Comparison of ENCODE assay signal across 8 mouse cellular contexts in genomic region chr16:32176896-32177686, GRCm38 (mm10). TPM values are rescaled to one million over a fixed set of nuclear protein-coding genes. Genes with fewer than 3 reads are reported as not detected.
DNase-seq lines count a peak whose midpoint lies in the region; ATAC-seq and TF ChIP-seq lines count a peak whose summit lies in the region.

No protein-coding gene starts in this region.

- H3K4me3 ChIP-seq in forebrain, embryonic 11.5 days (ENCODE audit: low read depth, low read length): no peak overlapping the region
- H3K4me3 ChIP-seq in forebrain, postnatal 0 days (ENCODE audit: low read depth, low read length): no peak overlapping the region
- peak overlapping the region; percentile 13 to 62; a peak in 3 of 4 replicates for H3K4me3 ChIP-seq in ES-E14 (ENCODE audit: insufficient read depth in 1 of 2, low read depth in 1 of 2, low read length in 2 of 2, poor library complexity in 1 of 2, severe bottlenecking in 1 of 2)
- no peak overlapping the region for H3K4me3 ChIP-seq in heart, embryonic 13.5 days
- H3K4me3 ChIP-seq in liver, embryonic 14.5 days (ENCODE audit: insufficient read depth in 1 of 2, low read depth in 2 of 2, low read length in 2 of 2): peak overlapping the region; percentile 29 to 45

- H3K4me2 ChIP-seq in forebrain, embryonic 11.5 days (ENCODE audit: low read depth, low read length, severe bottlenecking): no peak overlapping the region
- H3K4me2 ChIP-seq in forebrain, postnatal 0 days (ENCODE audit: low read depth): no peak overlapping the region
- H3K4me2 ChIP-seq in heart, embryonic 13.5 days: peak overlapping the region; percentile 41
- H3K4me2 ChIP-seq in liver, embryonic 14.5 days (ENCODE audit: low read depth): peak overlapping the region; percentile 64

- no peak overlapping the region; the same call in 1 of the 2 replicates for H3K27ac ChIP-seq in forebrain, embryonic 11.5 days (ENCODE audit: low read depth, low read length)
- no peak overlapping the region for H3K27ac ChIP-seq in forebrain, postnatal 0 days (ENCODE audit: low read depth, low read length)
- H3K27ac ChIP-seq in ES-E14 (ENCODE audit: insufficient read depth, low read depth, low read length, poor library complexity, severe bottlenecking): peak overlapping the region; percentile 29; the same call in 1 of the 2 replicates
- peak overlapping the region; percentile 44 for H3K27ac ChIP-seq in heart, embryonic 13.5 days (replicated peaks)
- H3K27ac ChIP-seq in liver, embryonic 14.5 days: peak overlapping the region; percentile 56

- TF ChIP-seq EP300 in liver, embryonic 14.5 days (IDR thresholded peaks at IDR 0.05; ENCODE audit: low read depth): peak; percentile 56

- peak overlapping the region; percentile 32; the same call in 1 of the 2 replicates for H3K9ac ChIP-seq in forebrain, embryonic 11.5 days (ENCODE audit: low read length)
- no peak overlapping the region for H3K9ac ChIP-seq in forebrain, postnatal 0 days
- H3K9ac ChIP-seq in ES-E14 (ENCODE audit: insufficient read depth, low read depth, low read length, poor library complexity, severe bottlenecking): peak overlapping the region; percentile 67
- H3K9ac ChIP-seq in heart, embryonic 13.5 days: peak overlapping the region; percentile 61; the same call in 1 of the 2 replicates
- peak overlapping the region; percentile 38 for H3K9ac ChIP-seq in liver, embryonic 14.5 days (replicated peaks)

- TF ChIP-seq CTCF in forebrain, postnatal 0 days (IDR thresholded peaks at IDR 0.05; ENCODE audit: low read depth): no peak
- no peak for TF ChIP-seq CTCF in liver, embryonic 14.5 days (IDR thresholded peaks at IDR 0.05; ENCODE audit: low read depth)

- no peaks in the 10 kb centered on the region for H3K9me3 ChIP-seq in forebrain, embryonic 11.5 days (ENCODE audit: control insufficient read depth, low read length)
- no peaks in the 10 kb centered on the region for H3K9me3 ChIP-seq in forebrain, postnatal 0 days (ENCODE audit: low read length)
- no peaks in the 10 kb centered on the region for H3K9me3 ChIP-seq in ES-E14 (ENCODE audit: control insufficient read depth, insufficient read depth, low read depth, low read length)
- H3K9me3 ChIP-seq in heart, embryonic 13.5 days: no peaks in the 10 kb centered on the region
- no peaks in the 10 kb centered on the region for H3K9me3 ChIP-seq in liver, embryonic 14.5 days (ENCODE audit: control insufficient read depth, low read length)

- peaks cover 4% of the 10 kb centered on the region; the same call in 1 of the 2 replicates for H3K4me1 ChIP-seq in forebrain, embryonic 11.5 days (replicated peaks; ENCODE audit: control insufficient read depth, insufficient read depth, low read length)
- no peaks in the 10 kb centered on the region for H3K4me1 ChIP-seq in forebrain, postnatal 0 days (ENCODE audit: insufficient read depth)
- peaks cover 2 to 11% of the 10 kb centered on the region in 2 experiments; a peak in 1 of 4 replicates for H3K4me1 ChIP-seq in ES-E14 (ENCODE audit: control insufficient read depth in 2 of 2, insufficient read depth in 2 of 2, low read length in 2 of 2, poor library complexity in 1 of 2)
- peaks cover 9% of the 10 kb centered on the region; the same call in 1 of the 2 replicates for H3K4me1 ChIP-seq in heart, embryonic 13.5 days
- H3K4me1 ChIP-seq in liver, embryonic 14.5 days (replicated peaks; ENCODE audit: control insufficient read depth in 2 of 2, insufficient read depth in 2 of 2, low read length in 1 of 2): peaks cover 0 to 15% of the 10 kb centered on the region in 2 experiments; a peak in 3 of 4 replicates

- in situ Hi-C loops in ES-E14 (cut with MboI; ENCODE audit: low sequenced_read_pairs in 2 of 2, unreplicated experiment in 2 of 2): no loop called here

- no peaks in the 10 kb centered on the region for H3K27me3 ChIP-seq in forebrain, embryonic 11.5 days (ENCODE audit: control insufficient read depth, insufficient read depth, low read length)
- H3K27me3 ChIP-seq in forebrain, postnatal 0 days (ENCODE audit: insufficient read depth, low read length): no peaks in the 10 kb centered on the region
- H3K27me3 ChIP-seq in heart, embryonic 13.5 days (replicated peaks): no peaks in the 10 kb centered on the region
- no peaks in the 10 kb centered on the region for H3K27me3 ChIP-seq in liver, embryonic 14.5 days (ENCODE audit: control insufficient read depth, insufficient read depth, low read length)

- no peak for ATAC-seq in forebrain, embryonic 11.5 days (replicated peaks; ENCODE audit: low FRiP score)
- ATAC-seq in forebrain, postnatal 0 days: no peak
- ATAC-seq in heart, embryonic 13.5 days (ENCODE audit: extremely low read depth, insufficient number of reproducible peaks, low FRiP score, low TSS enrichment): no peak
- peak; percentile 65 for ATAC-seq in liver, embryonic 14.5 days (ENCODE audit: insufficient read depth)

- DNase-seq in forebrain, embryonic 11.5 days (ENCODE audit: low spot score): no peak
- DNase-seq in forebrain, postnatal 0 days: no peak
- DNase-seq in ES-E14 (ENCODE audit: low read depth, low spot score): no peak
- DNase-seq in liver, embryonic 14.5 days (ENCODE audit: low read depth in 3 of 3, low spot score in 3 of 3): no peak
- DNase-seq in retina, postnatal 1 day: peak; percentile 53
- no peak for DNase-seq in cerebellum, adult 11 months
- DNase-seq in cerebellum, adult 11-12 months: no peak

- no peaks in the 10 kb centered on the region for H3K36me3 ChIP-seq in forebrain, embryonic 11.5 days (ENCODE audit: control insufficient read depth, insufficient read depth, low read length)
- no peaks in the 10 kb centered on the region for H3K36me3 ChIP-seq in forebrain, postnatal 0 days (ENCODE audit: insufficient read depth)
- H3K36me3 ChIP-seq in ES-E14 (ENCODE audit: control insufficient read depth, insufficient read depth, low read length, poor library complexity, severe bottlenecking): no peaks in the 10 kb centered on the region
- H3K36me3 ChIP-seq in heart, embryonic 13.5 days: no peaks in the 10 kb centered on the region
- H3K36me3 ChIP-seq in liver, embryonic 14.5 days (replicated peaks; ENCODE audit: control insufficient read depth, insufficient read depth, low read depth): no peaks in the 10 kb centered on the region

- 55% methylated on average over 18 of the region's 18 CpGs for WGBS in forebrain, embryonic 11.5 days
- WGBS in forebrain, postnatal 0 days: 50% methylated on average over 18 of the region's 18 CpGs
- WGBS in heart, embryonic 13.5 days: 53% methylated on average over 18 of the region's 18 CpGs
- 6% methylated on average over 18 of the region's 18 CpGs for WGBS in liver, embryonic 14.5 days (ENCODE audit: insufficient replicate concordance)

TF ChIP-seq in ES-E14, 5 proteins besides CTCF, POLR2A, EP300 and RAD21:
- no peak for TF ChIP-seq HCFC1 (IDR thresholded peaks at IDR 0.05; ENCODE audit: borderline replicate concordance, insufficient read depth, low read length)
- 0 out of 2 replicates have a peak, but pooled peaks have one; percentile 21 for TF ChIP-seq ZNF384 (IDR thresholded peaks at IDR 0.05; ENCODE audit: low read depth, low read length)
- no peak for TF ChIP-seq ZC3H11A (IDR thresholded peaks at IDR 0.05; ENCODE audit: borderline replicate concordance, low read depth, low read length)
- no peak for TF ChIP-seq CHD2 (IDR thresholded peaks at IDR 0.05; ENCODE audit: low read depth, low read length)
- TF ChIP-seq MAFK (IDR thresholded peaks at IDR 0.05; ENCODE audit: insufficient read depth, low read depth, low read length): no peak

RNA-seq across cellular contexts. Expression of gene Bex6, which starts 2.5 kb away (rescaled TPM):
- polyA plus RNA-seq in forebrain, embryonic 11.5 days (2014; fragmentation: Nextera tagmentation; extraction: Ambion mirVana): 0.35 TPM in 1 of 2 replicates, not detected in the other
- total RNA-seq in forebrain, postnatal 0 days (2014; rRNA removed): not detected in 2 replicates
- not detected in 2 replicates for polyA plus RNA-seq in forebrain, postnatal 0 days (2015; fragmentation: Nextera tagmentation; extraction: Ambion mirVana)
- total RNA-seq in ES-E14 (2012; rRNA removed): 1.4 and 1.6 TPM in 2 replicates
- polyA plus RNA-seq in heart, embryonic 13.5 days (2015; fragmentation: Nextera tagmentation; extraction: Ambion mirVana): not detected in 2 replicates
- 0.52 and 0.90 TPM in 2 replicates for polyA plus RNA-seq in liver, embryonic 14.5 days (2012; rRNA removed)
- 0.70 and 0.71 TPM in 2 replicates for polyA plus RNA-seq in liver, embryonic 14.5 days (2014; fragmentation: Nextera tagmentation; extraction: Ambion mirVana)

RNA-seq across cellular contexts. Expression of gene Nrros, which starts 11.7 kb away (rescaled TPM):
- polyA plus RNA-seq in forebrain, embryonic 11.5 days (2014; fragmentation: Nextera tagmentation; extraction: Ambion mirVana): 6.7 and 7.5 TPM in 2 replicates
- total RNA-seq in forebrain, postnatal 0 days (2014; rRNA removed): 10.2 and 12.5 TPM in 2 replicates
- polyA plus RNA-seq in forebrain, postnatal 0 days (2015; fragmentation: Nextera tagmentation; extraction: Ambion mirVana): 6.4 and 7.6 TPM in 2 replicates
- 6.4 and 7.2 TPM in 2 replicates for total RNA-seq in ES-E14 (2012; rRNA removed)
- polyA plus RNA-seq in heart, embryonic 13.5 days (2015; fragmentation: Nextera tagmentation; extraction: Ambion mirVana): 5.9 and 8.3 TPM in 2 replicates
- 11.6 and 13.2 TPM in 2 replicates for polyA plus RNA-seq in liver, embryonic 14.5 days (2012; rRNA removed)
- polyA plus RNA-seq in liver, embryonic 14.5 days (2014; fragmentation: Nextera tagmentation; extraction: Ambion mirVana): 18.8 and 18.9 TPM in 2 replicates

Comparison
In these comparisons a context has a peak if more than half of its experiments do, and no peak if none do; other contexts are left out.
1. H3K27ac ChIP-seq: peak in ES-E14 (single experiment), heart, embryonic 13.5 days (single experiment) and liver, embryonic 14.5 days (single experiment); none in forebrain, embryonic 11.5 days (single experiment) and forebrain, postnatal 0 days (single experiment).
2. H3K4me2 ChIP-seq: peak in heart, embryonic 13.5 days (single experiment) and liver, embryonic 14.5 days (single experiment); none in forebrain, embryonic 11.5 days (single experiment) and forebrain, postnatal 0 days (single experiment).
3. H3K4me3 ChIP-seq: peak in ES-E14 (2 of 2) and liver, embryonic 14.5 days (2 of 2); none in forebrain, embryonic 11.5 days (single experiment), forebrain, postnatal 0 days (single experiment) and heart, embryonic 13.5 days (single experiment).